Mouse (Mus musculus) G1E (cell line): ENCODE measurements around the gene U90926.

Experiments used
- CTCF ChIP-seq: IDR thresholded peaks from 2 replicates; pipeline ENCODE4 v1.5.1; 2012; ENCODE audit warnings: low read depth, low read length, inconsistent platforms, mixed read lengths
- GATA1 ChIP-seq: IDR thresholded peaks from 2 replicates; pipeline ENCODE4 v1.6.1; 2012; ENCODE audit warnings: borderline replicate concordance, low read length, inconsistent platforms, mixed read lengths
- POLR2AphosphoS5 ChIP-seq: IDR thresholded peaks from 2 replicates; pipeline ENCODE4 v1.6.1; 2012; ENCODE audit warnings: low read depth, low read length, inconsistent platforms; ENCODE audit not compliant: insufficient replicate concordance
- TAL1 ChIP-seq: conservative IDR thresholded peaks from 2 replicates; pipeline ENCODE4 v1.6.1; 2012; ENCODE audit warnings: low read depth, low read length, inconsistent platforms, mixed read lengths

DNA sequence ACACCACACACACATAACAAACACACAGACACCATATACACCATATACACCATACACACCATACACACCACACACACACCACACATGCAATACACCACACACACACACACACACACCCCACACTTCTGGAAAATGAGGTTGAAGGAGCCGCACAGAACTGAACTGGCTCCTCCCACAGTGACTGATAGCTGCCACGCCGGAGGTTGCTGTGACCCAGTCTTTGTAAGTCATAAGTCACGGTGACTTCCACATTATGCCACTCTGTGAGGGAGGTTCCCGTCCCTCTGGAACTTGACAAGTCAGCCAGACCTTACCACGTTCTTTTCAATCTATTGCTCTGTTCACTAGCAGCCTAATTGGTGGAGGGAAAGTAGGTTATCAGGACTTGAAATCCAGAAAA, 39.3 kb upstream of the U90926 start:
- no peak for TF ChIP-seq CTCF
- TF ChIP-seq GATA1 = no peak
- no peak for TF ChIP-seq TAL1
- no peak for TF ChIP-seq POLR2AphosphoS5
